Mouse (Mus musculus) 3134 (cell line): ENCODE measurements around the gene Btg2.

Source experiments
- DNase-seq: peaks from one replicate; pipeline ENCODE4 v3.0.0-alpha.2; 2011; ENCODE audit warnings: low spot score; ENCODE audit not compliant: insufficient read length; ENCODE audit errors: extremely low read depth

Gene Btg2

GRCm38 (mm10) chr1:134097956-134098725, 19.2 kb upstream of the Btg2 start:
- peak; percentile 42 for DNase-seq

DNA sequence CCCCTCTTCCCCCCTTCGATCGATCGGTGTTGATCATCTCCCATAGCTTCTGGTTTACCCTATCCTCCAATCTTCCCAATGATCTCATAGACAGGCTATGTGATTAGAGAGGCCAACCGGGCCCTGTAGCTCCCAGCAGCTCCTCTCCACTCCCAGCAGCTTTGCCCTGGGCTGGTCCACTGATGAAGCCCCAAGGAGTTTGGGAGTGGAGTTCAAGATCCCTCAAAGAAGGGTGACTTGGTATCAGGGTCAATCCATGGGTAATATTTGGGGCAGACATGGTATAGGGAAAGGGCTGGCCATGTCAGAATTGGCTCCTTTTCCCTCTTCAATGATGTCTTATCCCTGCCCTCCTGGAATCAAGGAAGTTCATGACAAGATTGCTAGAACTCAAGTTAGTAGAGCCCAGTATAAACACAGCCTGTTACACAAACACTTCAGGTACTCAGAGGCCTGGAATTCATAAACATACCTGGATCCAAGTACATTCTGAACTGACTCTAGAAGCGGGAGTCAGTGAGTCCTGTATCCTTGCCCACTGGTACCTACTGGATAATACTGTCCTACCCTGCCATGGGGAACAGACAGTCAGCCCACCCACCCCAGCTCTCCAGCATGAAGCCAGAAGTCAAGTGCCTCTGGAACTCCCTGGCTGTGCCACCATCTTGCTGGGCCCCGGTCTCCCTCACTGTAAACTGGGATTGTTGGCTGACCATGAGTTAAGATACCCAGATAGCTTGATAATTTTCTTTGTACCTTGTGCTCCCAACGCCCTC, 18.3 kb upstream of the Btg2 start:
- DNase-seq: no peak

- DNase-seq: no peak
Observed at GRCm38 (mm10) chr1:134096264-134096934, 17.5 kb upstream of the Btg2 start.

- DNase-seq: no peak
Observed at GRCm38 (mm10) chr1:134095721-134096120, 16.8 kb upstream of the Btg2 start.

- no peak for DNase-seq
Observed at GRCm38 (mm10) chr1:134095033-134095612, 16.2 kb upstream of the Btg2 start.

DNA sequence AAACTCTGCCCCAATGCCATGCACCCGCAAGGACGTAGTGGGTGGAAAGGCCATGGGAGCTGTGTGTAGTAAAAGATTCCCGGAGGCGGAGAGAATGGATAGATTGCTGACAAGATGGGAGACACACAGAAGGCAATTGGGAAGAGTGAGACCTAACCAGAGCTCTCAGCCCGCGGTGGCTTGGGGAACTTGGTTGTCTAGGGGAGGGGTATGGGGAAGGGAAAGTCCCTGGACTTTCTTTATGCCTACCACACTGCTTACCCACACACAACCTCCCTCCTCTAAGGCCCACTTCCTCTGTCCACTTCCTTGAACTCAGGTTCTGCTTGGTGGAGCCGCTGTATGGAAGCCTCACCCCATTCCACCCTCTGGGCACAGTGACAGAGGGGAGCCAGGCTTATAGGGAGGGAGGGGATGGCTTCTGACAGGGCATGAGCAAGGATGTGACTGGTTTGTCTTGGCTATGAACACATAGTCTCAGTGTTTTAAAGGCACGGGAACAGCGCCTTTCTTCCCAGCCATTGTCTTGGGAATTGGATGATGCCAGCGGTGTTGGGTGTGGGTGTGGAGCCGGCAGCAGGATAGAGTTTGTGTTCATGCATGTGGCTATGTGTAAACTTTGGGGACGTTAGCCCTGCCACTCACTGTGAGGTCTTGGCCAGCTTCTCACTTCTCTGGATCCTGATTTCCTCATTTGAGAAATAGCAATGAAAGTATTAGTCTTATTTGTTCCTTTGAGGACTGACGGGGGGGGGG, 15.0 kb upstream of the Btg2 start:
- no peak for DNase-seq

DNA sequence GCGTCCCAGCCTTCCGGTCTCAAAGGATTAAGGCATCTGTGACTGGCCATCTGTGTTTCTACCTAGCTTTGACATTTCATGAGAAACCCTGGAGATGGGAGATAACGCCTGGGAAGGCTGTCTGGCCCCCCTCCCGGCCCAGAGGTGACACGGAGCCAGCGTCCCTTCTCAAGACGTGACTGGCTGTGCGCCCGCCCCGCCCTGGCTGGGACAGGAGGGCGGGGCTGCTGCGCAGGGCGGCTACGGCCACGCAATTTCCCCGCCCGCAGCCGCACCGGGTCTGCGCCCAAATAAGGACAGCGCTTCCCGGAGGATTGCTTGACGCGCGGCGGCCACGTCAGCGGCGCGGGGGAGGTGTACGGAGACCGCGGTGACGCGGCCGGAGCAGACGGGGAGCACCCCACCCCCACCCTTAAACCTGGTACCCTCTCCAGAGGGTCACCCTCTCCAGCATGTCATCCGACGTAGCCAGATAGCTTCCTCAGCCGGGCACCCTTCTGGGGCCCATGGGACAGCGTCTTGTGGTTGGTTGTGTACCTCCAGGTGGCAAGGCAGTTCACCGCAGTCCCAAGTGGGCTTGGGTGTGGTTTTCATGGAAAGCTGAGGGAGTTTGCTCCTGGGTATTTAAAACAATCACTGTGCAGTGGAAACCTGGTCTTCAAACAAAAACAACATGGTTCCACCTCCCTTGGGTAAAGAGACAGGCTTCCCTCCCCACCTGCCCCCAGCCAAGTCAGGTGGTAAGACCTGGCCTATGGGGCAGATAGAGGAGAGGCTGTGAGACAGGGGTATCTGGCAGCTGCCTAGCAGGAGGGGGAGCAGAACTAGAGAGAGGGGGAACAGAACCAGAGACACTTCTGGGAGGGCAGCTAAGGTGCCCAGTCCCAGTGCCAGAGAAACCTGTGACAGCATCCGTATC, 14.2 kb upstream of the Btg2 start:
- peak; percentile 97 for DNase-seq

- no peak for DNase-seq
Observed at GRCm38 (mm10) chr1:134092368-134092767, 13.4 kb upstream of the Btg2 start.

DNA sequence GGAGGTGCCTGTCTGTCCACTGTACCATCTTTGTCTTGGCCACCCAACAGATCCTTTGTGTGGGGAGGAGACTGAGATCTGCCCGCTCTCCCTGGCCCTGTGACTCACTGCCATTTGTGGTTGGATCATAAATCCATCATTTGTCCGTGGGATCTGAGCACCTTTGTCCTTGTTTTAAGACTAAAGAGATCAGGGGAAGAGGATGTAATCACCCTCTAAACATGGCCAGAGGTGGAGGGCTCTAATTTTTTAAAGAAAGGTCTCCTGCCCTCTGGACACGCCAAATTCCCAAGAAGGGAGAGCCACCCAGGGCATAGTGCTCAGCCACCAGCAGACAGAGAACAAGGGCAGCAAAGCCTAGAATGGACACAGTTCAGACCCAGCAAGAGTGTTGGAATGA, 12.9 kb upstream of the Btg2 start:
- peak; percentile 41 for DNase-seq

GRCm38 (mm10) chr1:134089074-134089473, 10.2 kb upstream of the Btg2 start:
- DNase-seq: no peak

DNA sequence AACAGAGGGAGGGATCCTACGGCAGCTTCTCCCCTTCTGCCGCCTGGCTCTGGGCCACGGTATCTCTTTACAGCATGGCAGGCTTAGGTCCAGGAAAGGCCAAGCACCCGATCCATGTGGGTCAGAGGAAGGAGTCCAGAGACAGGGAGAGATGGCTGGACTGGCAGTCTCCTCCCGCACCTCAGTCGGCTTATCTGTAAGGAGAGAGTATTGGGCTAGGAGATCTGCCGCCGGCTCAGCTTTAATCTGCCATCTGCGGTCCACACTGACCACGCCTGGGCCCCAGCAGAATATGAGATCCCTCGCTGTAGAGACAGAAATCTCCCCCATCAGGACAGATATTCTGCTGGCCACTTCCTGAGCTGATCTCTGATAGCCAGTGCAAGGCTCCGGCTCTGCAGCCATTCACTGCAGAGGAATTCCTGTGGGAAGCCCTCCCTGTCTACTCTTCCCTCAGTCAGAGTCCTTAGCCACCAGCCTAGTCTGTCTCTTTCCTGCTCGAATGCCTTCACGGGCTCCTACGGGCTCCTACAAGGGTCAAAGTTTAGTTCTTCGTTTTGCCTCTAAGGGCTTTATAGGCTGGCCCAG, 8.0 kb upstream of the Btg2 start:
- DNase-seq: no peak

- DNase-seq: no peak
Observed at GRCm38 (mm10) chr1:134086017-134086416, 7.1 kb upstream of the Btg2 start.

DNA sequence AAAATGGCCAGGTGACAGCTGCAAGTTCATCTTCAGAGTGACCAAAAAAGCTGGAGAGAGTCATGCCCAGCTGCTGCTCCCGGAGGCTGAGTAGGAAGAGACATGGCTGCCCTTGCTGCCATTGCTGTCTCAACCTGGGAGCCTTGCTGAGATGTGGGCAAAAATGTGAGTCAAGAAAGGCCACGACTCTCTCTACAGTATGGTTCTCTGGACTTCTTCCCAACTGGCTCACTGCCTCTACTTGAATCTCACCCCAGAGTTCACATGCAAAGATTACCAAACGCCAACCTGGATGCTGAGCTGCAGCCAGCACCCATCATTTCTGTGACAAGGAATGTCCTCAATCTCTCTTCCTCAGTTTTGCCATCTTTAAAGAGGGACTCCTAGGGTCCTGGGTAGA, 5.2 kb upstream of the Btg2 start:
- DNase-seq: no peak

- no peak for DNase-seq
Observed at GRCm38 (mm10) chr1:134083676-134084075, 4.8 kb upstream of the Btg2 start.

DNA sequence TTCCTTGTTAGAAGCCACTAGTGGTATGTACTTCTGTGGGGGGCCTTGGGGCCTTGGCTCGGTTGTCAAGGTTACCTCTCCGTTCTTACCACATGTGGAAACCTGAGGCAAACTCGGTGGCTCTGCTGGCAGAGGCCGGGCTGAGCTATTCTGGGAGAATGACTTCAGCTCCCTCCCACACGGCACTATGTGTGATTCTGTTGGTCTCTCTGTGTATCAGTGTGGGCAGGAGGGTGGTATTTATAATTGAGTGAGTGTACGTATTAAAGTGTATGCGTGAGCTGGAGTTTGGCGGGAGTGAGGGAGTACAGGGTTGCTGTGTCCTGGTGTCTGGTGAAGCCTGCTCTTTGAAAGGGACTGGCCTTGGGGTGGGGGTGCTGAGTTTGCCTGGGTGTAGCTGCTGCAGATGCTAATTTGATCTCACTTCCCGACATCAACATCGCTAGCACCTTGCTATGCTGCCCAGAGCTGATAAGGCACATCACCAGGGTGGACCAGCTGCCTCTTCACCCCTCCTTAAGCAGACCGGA, 4.1 kb upstream of the Btg2 start:
- no peak for DNase-seq

- DNase-seq: no peak
Observed at GRCm38 (mm10) chr1:134080881-134081450, 2.0 kb upstream of the Btg2 start.

DNA sequence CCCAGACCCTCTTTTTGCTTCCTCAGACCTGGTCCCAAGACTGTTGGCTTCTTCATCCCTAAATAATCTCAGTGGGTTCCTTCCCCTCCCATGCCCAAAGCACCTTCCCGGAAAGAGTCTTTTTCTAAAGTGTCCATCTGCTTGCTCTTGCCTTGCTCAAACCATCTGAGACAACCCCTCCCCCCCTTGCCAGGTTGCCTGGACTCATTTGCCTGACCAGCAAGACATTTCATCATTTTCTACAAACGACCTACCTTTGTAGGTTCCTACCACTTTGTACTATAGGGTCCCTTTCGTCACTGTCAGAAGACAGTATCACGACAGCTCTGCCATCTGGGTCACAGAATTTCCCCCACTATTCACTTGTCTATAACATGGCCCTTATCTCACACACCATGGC, 1.5 kb upstream of the Btg2 start:
- no peak for DNase-seq

DNA sequence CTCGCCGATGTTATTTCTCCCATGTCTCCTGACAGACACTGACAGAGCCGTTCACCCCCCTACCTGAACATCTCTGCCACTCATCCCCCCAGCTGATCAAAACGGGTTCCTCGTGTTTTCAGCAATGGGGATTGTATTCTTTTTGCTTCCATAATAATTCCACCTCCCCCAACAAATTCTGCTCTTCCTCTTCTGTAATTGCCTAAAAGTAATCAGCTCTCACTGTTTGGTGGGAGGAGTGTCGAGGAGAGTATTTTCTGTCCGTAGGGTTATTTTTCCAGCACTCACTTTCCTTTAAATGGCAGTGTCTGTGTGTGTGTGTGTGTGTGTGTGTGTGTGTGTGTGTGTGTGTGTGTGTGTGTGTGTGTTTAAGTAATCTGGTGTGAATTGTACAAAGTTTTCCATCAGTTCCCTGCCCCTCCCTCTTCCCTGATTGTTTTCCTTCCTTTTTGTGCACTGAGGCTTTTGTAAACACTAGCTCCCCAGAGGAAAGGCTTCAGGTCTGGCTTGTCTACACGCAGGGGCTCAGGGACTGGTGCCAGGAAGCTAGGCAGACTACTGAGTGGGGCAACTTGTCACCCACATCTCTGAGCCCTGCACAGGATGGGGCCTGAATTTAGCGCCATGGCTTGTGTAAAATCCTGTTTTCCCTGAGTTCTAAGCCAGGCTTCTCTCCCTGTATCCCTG, 700 bp upstream of the Btg2 start:
- DNase-seq: no peak
